Comparison of ENCODE assay signal across 19 mouse cellular contexts in the genomic region with DNA sequence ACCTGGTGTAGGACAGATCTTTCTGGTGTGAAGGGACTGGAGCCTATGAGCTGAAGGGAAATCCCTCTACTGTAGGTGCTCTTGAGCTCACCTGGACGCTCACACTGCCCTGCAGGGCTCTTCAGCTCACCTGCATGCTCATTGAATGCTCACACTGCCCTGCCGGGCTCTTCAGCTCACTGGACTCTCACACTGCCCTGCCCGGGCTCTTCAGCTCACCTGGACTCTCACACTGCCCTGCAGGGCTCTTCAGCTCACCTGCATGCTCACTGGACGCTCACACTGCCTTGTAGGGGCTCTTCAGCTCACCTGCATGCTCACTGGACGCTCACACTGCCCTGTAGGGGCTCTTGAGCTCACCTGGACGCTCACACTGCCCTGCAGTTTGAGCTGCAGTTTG. TPM values are rescaled to one million over a fixed set of nuclear protein-coding genes. Genes with fewer than 3 reads are reported as not detected.
"Had no signal": no experiment of that assay in that cellular context is flagged by ENCODE, and none has a peak within 500 bp of the region (broad histone marks: within the 10 kb centered on the region; RNA-seq: fewer than 3 reads in every experiment).

No protein-coding gene starts in this region.

- H3K36me3 ChIP-seq: liver, embryonic 15.5 days; midbrain, embryonic 15.5 days; neural tube, embryonic 12.5 days had no signal

- H3K27me3 ChIP-seq: liver, embryonic 13.5 days; liver, embryonic 15.5 days; midbrain, embryonic 13.5 days; midbrain, embryonic 15.5 days; neural tube, embryonic 12.5 days; stomach, embryonic 15.5 days had no signal

- H3K9me3 ChIP-seq: liver, embryonic 13.5 days; liver, embryonic 15.5 days; megakaryocyte, embryonic 14.5 days; midbrain, embryonic 13.5 days; midbrain, embryonic 15.5 days; neural tube, embryonic 12.5 days; stomach, embryonic 15.5 days had no signal

- H3K27ac ChIP-seq: liver, embryonic 13.5 days; liver, embryonic 15.5 days; macrophage; midbrain, embryonic 13.5 days; midbrain, embryonic 15.5 days; neural tube, embryonic 12.5 days; stomach, embryonic 15.5 days; stomach, postnatal 0 days had no signal

- H3K4me2 ChIP-seq: liver, embryonic 11.5 days; liver, embryonic 13.5 days; liver, embryonic 15.5 days; midbrain, embryonic 11.5 days; midbrain, embryonic 13.5 days; midbrain, embryonic 15.5 days; neural tube, embryonic 12.5 days; stomach, embryonic 15.5 days had no signal

- H3K4me3 ChIP-seq: liver, embryonic 13.5 days; liver, embryonic 15.5 days; megakaryocyte, embryonic 14.5 days; midbrain, embryonic 13.5 days; midbrain, embryonic 15.5 days; neural tube, embryonic 12.5 days; stomach, embryonic 15.5 days had no signal

- H3K4me1 ChIP-seq: liver, embryonic 13.5 days; liver, embryonic 15.5 days; megakaryocyte, embryonic 14.5 days; midbrain, embryonic 13.5 days; midbrain, embryonic 15.5 days; neural tube, embryonic 12.5 days; stomach, embryonic 15.5 days had no signal

- ATAC-seq: liver, postnatal 0 days; midbrain, embryonic 13.5 days; midbrain, embryonic 15.5 days had no signal

- H3K9ac ChIP-seq: liver, embryonic 13.5 days; liver, embryonic 15.5 days; liver, postnatal 0 days; midbrain, embryonic 13.5 days; midbrain, embryonic 15.5 days; neural tube, embryonic 12.5 days; stomach, embryonic 15.5 days had no signal

- DNase-seq: liver, embryonic 13.5 days; liver, postnatal 0 days; lung, adult 2 months; right cerebral cortex, postnatal 14 days; thymus, adult 2 months; thymus, postnatal 25 days; thymus, postnatal 4 days had no signal

RNA-seq across cellular contexts. Expression of gene Slc15a1, which starts 44.8 kb away (rescaled TPM):
- polyA plus RNA-seq: liver, embryonic 11.5 days; liver, embryonic 13.5 days; liver, embryonic 15.5 days; liver, postnatal 0 days; macrophage; midbrain, embryonic 11.5 days; neural tube, embryonic 12.5 days; neural tube, embryonic 14.5 days; spleen, adult 2 months had no signal
